Mouse (Mus musculus): ENCODE data around the gene Fbxo30. TPM values are rescaled to one million over a fixed set of nuclear protein-coding genes. Genes with fewer than 3 reads are reported as not detected.
A peak's percentile ranks its signal among the peaks of the same experiment; 100 is the strongest.
"Not testable (repeated sequence)": the region's sequence is repeated elsewhere in the genome, so short reads cannot be mapped to it uniquely, and the experiment has no call there.

Gene Fbxo30
- polyA plus RNA-seq, 1 experiment from 2014 or later, result 48.2 TPM

- WGBS (ENCODE audit: insufficient replicate concordance), result under 1% methylated on average over 56 of the region's 68 CpGs
- ATAC-seq (ENCODE audit: low read depth) (peak; percentile 25), DNase-seq (peak; percentile 36)
- Histone ChIP-seq H3K36me3 (peaks cover 4% of the 10 kb centered on the region), H3K4me3 (replicated peaks) (peak overlapping the region; percentile 99), H3K9me3 (replicated peaks) (no peaks in the 10 kb centered on the region), H3K27me3 (no peaks in the 10 kb centered on the region), H3K27ac (peak overlapping the region; percentile 98), H3K4me1 (replicated peaks) (peaks cover 32% of the 10 kb centered on the region), H3K9ac (peak overlapping the region; percentile 100), H3K4me2 (peak overlapping the region; percentile 66)
These were observed 572 bp downstream of the Fbxo30 start for GRCm38 (mm10) chr10:11281498-11282305.

GRCm38 (mm10) chr10:11282306-11282631 lies 1.1 kb downstream of the Fbxo30 start:
- Histone ChIP-seq H3K9me3 (replicated peaks) (no peaks in the 10 kb centered on the region), H3K4me3 (replicated peaks) (peak overlapping the region; percentile 99), H3K36me3 (peaks cover 4% of the 10 kb centered on the region), H3K4me1 (replicated peaks) (peaks cover 36% of the 10 kb centered on the region), H3K27me3 (no peaks in the 10 kb centered on the region), H3K9ac (peak overlapping the region; percentile 100), H3K4me2 (peak overlapping the region; percentile 66), H3K27ac (peak overlapping the region; percentile 98)
- ATAC-seq (ENCODE audit: low read depth) (no peak), DNase-seq (no peak)
- 1% methylated on average over 4 of the region's 4 CpGs for WGBS (ENCODE audit: insufficient replicate concordance)

GRCm38 (mm10) chr10:11298418-11298817 lies 17.3 kb downstream of the Fbxo30 start:
- DNase-seq, result no peak
- WGBS (ENCODE audit: insufficient replicate concordance), result 87% methylated on average over 6 of the region's 6 CpGs
- H3K9ac ChIP-seq, result no peak overlapping the region
- no peak overlapping the region for H3K4me2 ChIP-seq
- no peaks in the 10 kb centered on the region for H3K27me3 ChIP-seq
- no peak overlapping the region for H3K4me3 ChIP-seq (replicated peaks)
- H3K4me1 ChIP-seq (replicated peaks), result no peaks in the 10 kb centered on the region
- H3K27ac ChIP-seq, result no peak overlapping the region
- H3K9me3 ChIP-seq (replicated peaks), result no peaks in the 10 kb centered on the region
- no peak for ATAC-seq (ENCODE audit: low read depth)
- peaks cover 44% of the 10 kb centered on the region for H3K36me3 ChIP-seq

- H3K9ac ChIP-seq, result no peak overlapping the region
- DNase-seq (no peak), ATAC-seq (ENCODE audit: low read depth) (no peak)
- no peak overlapping the region for H3K4me3 ChIP-seq (replicated peaks)
- WGBS (ENCODE audit: insufficient replicate concordance), result 73% methylated on average over 9 of the region's 9 CpGs
- no peaks in the 10 kb centered on the region for H3K9me3 ChIP-seq (replicated peaks)
- no peaks in the 10 kb centered on the region for H3K27me3 ChIP-seq
- no peak overlapping the region for H3K4me2 ChIP-seq
- peaks cover 6% of the 10 kb centered on the region for H3K36me3 ChIP-seq
- H3K27ac ChIP-seq, result no peak overlapping the region
- peaks cover 12% of the 10 kb centered on the region for H3K4me1 ChIP-seq (replicated peaks)
These were observed 24.4 kb downstream of the Fbxo30 start for GRCm38 (mm10) chr10:11305365-11306053.

GRCm38 (mm10) chr10:11306054-11306367 lies 24.9 kb downstream of the Fbxo30 start:
- Histone ChIP-seq H3K4me1 (replicated peaks) (peaks cover 17% of the 10 kb centered on the region), H3K27me3 (no peaks in the 10 kb centered on the region), H3K27ac (no peak overlapping the region), H3K36me3 (peaks cover 5% of the 10 kb centered on the region; the same call in 1 of the 2 replicates), H3K9ac (no peak overlapping the region), H3K9me3 (replicated peaks) (no peaks in the 10 kb centered on the region), H3K4me2 (no peak overlapping the region), H3K4me3 (replicated peaks) (no peak overlapping the region)
- no peak for ATAC-seq (ENCODE audit: low read depth)
- no peak for DNase-seq
- WGBS (ENCODE audit: insufficient replicate concordance), result 75% methylated on average over 2 of the region's 2 CpGs

GRCm38 (mm10) chr10:11309866-11310265 lies 28.7 kb downstream of the Fbxo30 start:
- Histone ChIP-seq H3K4me3 (replicated peaks) (no peak overlapping the region), H3K9ac (no peak overlapping the region), H3K4me1 (replicated peaks) (peaks cover 17% of the 10 kb centered on the region), H3K9me3 (replicated peaks) (no peaks in the 10 kb centered on the region), H3K27ac (no peak overlapping the region), H3K36me3 (peaks cover 5% of the 10 kb centered on the region; the same call in 1 of the 2 replicates), H3K4me2 (no peak overlapping the region), H3K27me3 (no peaks in the 10 kb centered on the region)
- no peak for DNase-seq
- 89% methylated on average over 1 of the region's 1 CpGs for WGBS (ENCODE audit: insufficient replicate concordance)
- ATAC-seq (ENCODE audit: low read depth), result no peak

GRCm38 (mm10) chr10:11310481-11310880 lies 29.4 kb downstream of the Fbxo30 start:
- H3K4me1 ChIP-seq (replicated peaks), result peaks cover 17% of the 10 kb centered on the region
- H3K36me3 ChIP-seq, result peaks cover 5% of the 10 kb centered on the region; the same call in 1 of the 2 replicates
- no peak overlapping the region for H3K9ac ChIP-seq
- no peaks in the 10 kb centered on the region for H3K9me3 ChIP-seq (replicated peaks)
- no peaks in the 10 kb centered on the region for H3K27me3 ChIP-seq
- no peak overlapping the region for H3K27ac ChIP-seq
- DNase-seq (no peak), ATAC-seq (ENCODE audit: low read depth) (peak; percentile 64)
- H3K4me2 ChIP-seq, result no peak overlapping the region
- no peak overlapping the region for H3K4me3 ChIP-seq (replicated peaks)

- peaks cover 21% of the 10 kb centered on the region for H3K4me1 ChIP-seq (replicated peaks)
- H3K4me3 ChIP-seq (replicated peaks); H3K9ac ChIP-seq; H3K27me3 ChIP-seq; ATAC-seq (ENCODE audit: low read depth); H3K4me2 ChIP-seq; H3K9me3 ChIP-seq (replicated peaks); H3K27ac ChIP-seq; DNase-seq; H3K36me3 ChIP-seq: not testable (repeated sequence)
These were observed 36.8 kb downstream of the Fbxo30 start for GRCm38 (mm10) chr10:11317856-11318454.

- DNase-seq (no peak), ATAC-seq (ENCODE audit: low read depth) (no peak)
- no peak overlapping the region for H3K9ac ChIP-seq
- 53% methylated on average over 1 of the region's 1 CpGs for WGBS (ENCODE audit: insufficient replicate concordance)
- H3K4me2 ChIP-seq, result no peak overlapping the region
- H3K9me3 ChIP-seq (replicated peaks), result no peaks in the 10 kb centered on the region
- no peak overlapping the region for H3K4me3 ChIP-seq (replicated peaks)
- H3K27me3 ChIP-seq, result no peaks in the 10 kb centered on the region
- H3K27ac ChIP-seq, result no peak overlapping the region
- peaks cover 36% of the 10 kb centered on the region for H3K4me1 ChIP-seq (replicated peaks)
- H3K36me3 ChIP-seq, result no peaks in the 10 kb centered on the region
These were observed 38.4 kb downstream of the Fbxo30 start for GRCm38 (mm10) chr10:11319446-11319970.

GRCm38 (mm10) chr10:11322316-11322715 lies 41.2 kb downstream of the Fbxo30 start:
- Histone ChIP-seq H3K9me3 (replicated peaks) (no peaks in the 10 kb centered on the region), H3K36me3 (no peaks in the 10 kb centered on the region), H3K9ac (no peak overlapping the region), H3K4me2 (peak overlapping the region; percentile 10; the same call in 1 of the 2 replicates), H3K4me3 (replicated peaks) (no peak overlapping the region), H3K27ac (peak overlapping the region; percentile 50; the same call in 1 of the 2 replicates), H3K4me1 (replicated peaks) (peaks cover 41% of the 10 kb centered on the region), H3K27me3 (no peaks in the 10 kb centered on the region)
- DNase-seq (peak; percentile 23), ATAC-seq (ENCODE audit: low read depth) (peak; percentile 43)
- 39% methylated on average over 7 of the region's 7 CpGs for WGBS (ENCODE audit: insufficient replicate concordance)

GRCm38 (mm10) chr10:11323202-11323898 lies 42.2 kb downstream of the Fbxo30 start:
- H3K4me1 ChIP-seq (replicated peaks), result peaks cover 41% of the 10 kb centered on the region
- peak overlapping the region; percentile 40 for H3K4me2 ChIP-seq
- peak overlapping the region; percentile 92 for H3K27ac ChIP-seq
- no peaks in the 10 kb centered on the region for H3K9me3 ChIP-seq (replicated peaks)
- H3K4me3 ChIP-seq (replicated peaks), result no peak overlapping the region
- peak; percentile 72 for DNase-seq
- no peaks in the 10 kb centered on the region for H3K27me3 ChIP-seq
- 45% methylated on average over 4 of the region's 4 CpGs for WGBS (ENCODE audit: insufficient replicate concordance)
- peak overlapping the region; percentile 43; the same call in 1 of the 2 replicates for H3K9ac ChIP-seq
- H3K36me3 ChIP-seq, result no peaks in the 10 kb centered on the region
- ATAC-seq (ENCODE audit: low read depth), result peak; percentile 98
